Mouse (Mus musculus) urinary bladder, postnatal 36 days (tissue): Measurements from ENCODE around the gene Pip5k1b.

Experiments
- DNase-seq, 2 experiments: peaks; one replicate each; pipeline ENCODE4 v3.0.0; 2022; ENCODE audit warnings: low spot score in 2 of 2, mixed read lengths in 1 of 2

The Pip5k1b gene

DNA sequence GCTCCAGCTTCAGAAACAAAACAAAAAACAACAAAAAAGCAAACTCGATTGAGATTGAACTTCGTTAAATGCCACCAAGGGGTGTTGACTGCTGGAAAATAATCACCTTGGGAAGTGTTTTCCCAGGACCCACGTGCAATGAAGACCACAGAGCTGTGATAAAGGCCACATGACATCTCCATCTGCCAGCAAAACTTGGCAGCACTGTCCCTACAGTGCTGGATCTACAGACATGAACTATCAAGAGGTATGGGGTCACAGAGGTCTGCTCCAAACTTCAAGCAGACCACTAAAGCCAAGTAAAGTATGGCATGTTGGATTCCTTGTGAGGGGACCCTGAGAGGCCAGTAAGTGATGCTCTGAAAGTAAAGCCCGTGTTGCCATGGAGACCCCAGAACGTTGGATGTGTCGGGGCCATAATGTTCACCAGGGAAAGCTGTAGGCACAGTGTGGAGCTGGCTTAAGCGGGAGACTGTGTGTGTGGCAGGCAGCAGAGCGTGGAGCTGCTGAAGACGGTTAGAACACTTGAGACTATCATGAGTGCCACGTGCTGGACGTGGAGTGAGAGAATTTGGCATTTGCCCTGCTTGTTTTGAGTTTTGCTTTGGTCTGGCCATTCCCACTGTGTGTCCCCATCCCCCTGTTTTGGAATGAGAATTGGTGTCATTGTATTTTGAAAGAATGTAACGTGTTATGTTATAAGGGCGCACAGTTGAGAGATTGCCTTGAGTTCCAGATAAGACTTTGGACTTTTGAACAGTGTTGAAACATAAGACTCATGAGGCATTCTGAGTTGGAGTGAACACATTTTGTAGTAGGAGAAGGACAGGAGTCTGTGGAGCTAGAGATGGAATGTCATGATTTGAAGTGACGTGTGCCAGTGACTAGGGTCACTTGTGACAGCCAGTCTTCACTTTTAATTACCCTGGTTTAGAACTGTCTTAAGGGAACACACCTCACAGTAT is 12.0 kb downstream of the Pip5k1b start:
- DNase-seq, result no peak

DNA sequence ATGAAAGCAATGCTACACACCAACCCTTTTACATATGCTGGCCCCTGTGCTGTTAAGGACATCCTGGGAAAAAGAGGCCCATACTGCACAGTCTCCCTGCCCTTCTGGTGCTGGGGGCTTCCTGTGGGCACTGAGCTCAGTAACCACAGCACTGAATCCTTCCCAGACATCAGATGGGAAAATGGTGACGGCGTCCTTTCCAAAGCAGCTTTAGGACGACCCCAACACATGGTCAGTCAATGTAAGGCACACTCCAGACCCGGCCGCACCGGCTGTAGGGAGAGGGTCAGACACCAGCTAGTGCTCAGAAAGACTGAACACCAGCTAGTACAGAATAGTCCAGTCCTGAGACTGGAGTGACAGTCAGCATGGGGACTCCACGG is 13.4 kb downstream of the Pip5k1b start:
- no peak for DNase-seq

DNA sequence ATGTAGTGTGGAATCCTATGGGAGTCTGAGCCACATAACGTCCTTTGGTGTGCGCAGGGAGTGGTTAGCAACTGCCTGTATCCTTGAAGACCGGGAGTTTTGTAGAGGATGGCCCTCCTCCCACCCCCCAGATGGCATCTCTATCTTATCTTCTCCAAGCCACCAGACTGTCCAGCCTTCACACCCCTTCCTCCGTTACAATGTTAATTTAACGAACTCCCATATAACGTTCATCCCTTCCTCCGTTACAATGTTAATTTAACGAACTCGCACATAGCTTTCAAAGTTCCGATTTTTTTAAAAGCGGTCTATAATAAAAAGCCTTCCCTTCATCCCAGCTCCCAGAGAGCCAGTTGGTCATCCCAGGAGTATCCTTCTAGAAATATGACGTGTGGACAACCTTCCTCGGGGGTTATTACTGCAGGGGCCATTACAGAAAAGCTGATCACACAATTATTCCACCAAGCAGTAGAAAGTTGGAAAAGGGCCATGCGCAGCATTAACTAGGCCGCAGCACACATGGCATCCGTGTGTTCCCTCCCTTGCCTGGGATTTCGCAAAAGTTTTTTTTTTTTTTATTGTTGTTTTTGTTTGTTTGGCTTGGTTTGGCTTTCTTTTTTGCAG is 13.9 kb downstream of the Pip5k1b start:
- no peak for DNase-seq

DNA sequence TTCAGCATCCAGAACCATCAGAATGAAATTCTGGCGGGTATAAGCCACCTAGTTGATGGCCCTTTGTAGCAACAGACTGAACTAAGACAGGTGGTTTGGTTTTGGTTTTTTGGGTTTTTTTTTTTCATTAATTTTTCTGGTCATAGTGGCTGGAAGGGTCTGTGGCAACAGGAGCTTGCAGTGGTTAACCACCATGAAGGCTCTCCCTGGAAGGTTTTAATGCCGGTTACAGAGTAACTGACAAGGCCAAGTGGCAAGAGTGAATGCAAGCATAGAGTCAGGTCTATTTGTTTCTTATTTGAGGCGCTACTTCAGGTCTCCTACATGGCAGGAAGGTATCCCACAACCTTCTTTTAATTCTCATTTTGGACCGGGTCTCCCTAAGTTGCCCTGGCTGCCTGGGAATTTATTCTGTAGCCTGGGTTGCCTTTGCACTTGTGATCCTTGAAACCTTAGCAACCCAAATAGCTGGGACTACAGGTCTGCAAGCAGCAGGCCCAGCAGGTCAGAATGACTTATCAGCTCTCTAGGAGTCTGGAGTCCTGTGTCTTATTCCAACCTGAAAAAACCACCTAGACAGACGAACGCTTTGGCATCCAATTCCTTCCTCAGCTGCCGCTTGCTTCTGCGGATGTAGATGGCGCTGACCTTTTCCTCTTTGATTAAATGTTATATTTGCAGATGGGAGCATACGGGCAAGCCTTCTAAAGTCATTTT is 14.6 kb downstream of the Pip5k1b start:
- no peak for DNase-seq

DNA sequence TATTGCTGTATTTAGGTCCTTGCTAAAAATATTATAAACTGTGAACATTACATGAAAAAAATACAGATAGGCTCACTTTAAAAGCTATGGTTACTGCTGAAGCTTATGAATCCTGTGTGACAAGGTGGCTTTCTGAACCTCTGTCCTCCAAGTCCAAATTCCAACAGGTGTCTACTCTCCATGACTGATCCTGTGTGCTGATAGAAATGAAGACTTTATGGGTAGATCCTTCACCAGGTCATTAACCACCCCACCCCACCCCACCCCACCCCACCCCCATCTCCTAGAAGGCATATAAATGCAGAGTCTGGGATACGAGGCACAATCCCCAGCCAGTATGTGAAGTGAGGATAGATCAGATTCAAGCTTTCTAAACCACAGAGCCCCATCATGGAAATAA is 16.6 kb downstream of the Pip5k1b start:
- no peak for DNase-seq

DNA sequence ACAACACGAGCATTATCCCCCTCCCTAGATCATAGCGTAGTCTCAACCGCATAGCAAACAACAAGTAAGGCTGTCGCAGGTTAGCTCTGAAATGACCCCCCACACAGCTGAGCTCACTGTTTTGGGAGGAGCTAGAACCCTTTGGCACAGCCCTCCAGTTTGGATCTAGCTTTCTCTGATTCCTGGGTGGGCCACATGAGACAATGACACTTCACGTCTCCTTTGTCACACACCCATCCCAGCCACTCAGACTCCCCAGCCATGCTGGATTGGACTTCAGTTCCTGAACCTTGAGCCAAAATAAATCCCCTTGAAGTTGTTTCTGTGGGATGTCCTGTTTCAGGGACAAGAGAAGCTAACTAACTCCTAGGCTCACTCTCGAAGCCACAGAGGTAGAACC is 17.5 kb downstream of the Pip5k1b start:
- no peak for DNase-seq

DNA sequence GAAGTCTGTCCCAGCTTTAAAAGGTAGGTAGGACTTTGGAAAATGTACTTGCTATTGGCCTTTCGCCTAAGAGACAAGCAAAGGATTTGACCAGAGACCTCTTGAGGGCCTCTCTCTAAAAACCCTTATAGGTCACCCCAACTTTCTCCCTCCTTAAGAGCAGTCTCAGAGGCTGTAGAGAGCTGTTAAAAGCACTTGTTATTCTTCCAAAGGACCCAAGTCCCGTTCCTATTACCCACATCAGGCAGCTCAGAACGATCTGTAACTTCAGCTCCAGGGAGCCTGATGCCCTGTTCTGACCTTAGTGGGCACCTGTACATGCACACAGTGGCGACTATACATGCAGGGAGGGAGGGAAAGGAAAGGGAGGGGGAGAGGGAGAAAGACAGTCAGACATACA is 18.0 kb downstream of the Pip5k1b start:
- no peak for DNase-seq

DNA sequence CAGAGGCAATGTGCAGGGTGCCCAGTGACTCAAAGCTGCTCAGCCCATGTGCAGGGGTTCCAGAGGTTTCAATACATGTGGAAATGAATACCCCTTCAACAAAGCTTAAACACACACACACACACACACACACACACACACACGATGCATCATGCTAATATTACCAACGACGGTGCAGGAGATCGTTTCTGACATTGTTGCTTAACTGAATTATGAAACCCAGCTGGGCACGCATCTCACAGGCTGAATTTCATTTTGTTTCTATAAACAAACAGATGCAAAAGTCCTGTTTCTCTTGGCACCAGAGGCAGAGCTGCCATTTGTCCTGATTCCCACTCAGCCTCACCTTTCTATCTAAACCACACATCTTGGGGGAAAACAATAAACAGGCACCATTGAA is 18.8 kb downstream of the Pip5k1b start:
- DNase-seq, result no peak

DNA sequence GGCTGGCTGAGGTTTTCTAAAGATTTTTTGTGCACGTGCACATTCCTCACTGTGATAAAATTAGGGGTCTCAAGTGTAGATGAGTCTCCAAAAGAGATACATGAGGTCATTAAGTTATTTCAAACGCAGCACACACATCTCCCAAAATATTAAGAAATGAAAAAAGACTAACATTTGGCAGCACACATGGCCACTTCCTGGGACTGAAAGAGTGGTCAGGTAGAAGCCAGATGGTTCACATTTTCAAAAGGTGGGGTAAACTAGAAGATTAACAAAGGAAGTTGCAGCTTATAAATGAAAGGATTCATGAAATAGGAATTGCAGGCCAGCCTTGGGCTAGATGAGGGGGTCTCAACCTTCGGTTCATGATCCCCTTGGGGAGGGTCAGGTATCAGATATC is 19.4 kb downstream of the Pip5k1b start:
- no peak for DNase-seq

DNA sequence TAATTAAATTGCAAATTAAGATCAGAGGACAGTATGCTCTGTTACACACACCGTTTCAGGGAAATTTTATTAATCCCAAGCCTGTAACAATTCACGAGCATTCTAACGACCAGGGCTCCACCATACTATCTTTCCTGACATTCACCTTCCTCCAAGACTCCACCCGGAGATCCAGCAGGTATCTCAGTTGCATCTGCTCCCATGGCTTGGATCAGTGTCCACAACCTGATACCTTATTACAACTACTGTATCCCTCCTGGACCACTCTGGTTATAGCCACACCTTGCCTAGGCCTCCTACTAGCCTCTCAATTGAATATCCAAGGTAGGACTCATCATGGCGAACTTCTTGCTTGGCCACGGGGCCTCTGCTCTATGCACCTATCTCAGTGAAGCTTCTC is 20.5 kb downstream of the Pip5k1b start:
- DNase-seq, result no peak

DNA sequence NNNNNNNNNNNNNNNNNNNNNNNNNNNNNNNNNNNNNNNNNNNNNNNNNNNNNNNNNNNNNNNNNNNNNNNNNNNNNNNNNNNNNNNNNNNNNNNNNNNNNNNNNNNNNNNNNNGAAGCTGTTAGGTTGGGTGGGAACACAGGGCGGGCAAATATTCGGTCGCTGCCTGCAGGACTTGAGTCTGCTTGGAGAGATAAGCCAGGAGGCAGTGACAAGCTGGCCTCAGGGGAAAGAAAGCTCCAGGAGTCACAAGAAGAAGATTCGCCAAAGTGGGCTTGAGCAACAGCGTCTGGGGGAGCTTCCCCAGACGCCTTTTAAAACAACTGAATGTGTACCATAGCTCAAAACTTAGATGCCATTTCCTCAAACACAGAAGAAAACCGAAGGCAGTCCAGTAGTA is 20.9 kb downstream of the Pip5k1b start:
- no peak for DNase-seq

DNA sequence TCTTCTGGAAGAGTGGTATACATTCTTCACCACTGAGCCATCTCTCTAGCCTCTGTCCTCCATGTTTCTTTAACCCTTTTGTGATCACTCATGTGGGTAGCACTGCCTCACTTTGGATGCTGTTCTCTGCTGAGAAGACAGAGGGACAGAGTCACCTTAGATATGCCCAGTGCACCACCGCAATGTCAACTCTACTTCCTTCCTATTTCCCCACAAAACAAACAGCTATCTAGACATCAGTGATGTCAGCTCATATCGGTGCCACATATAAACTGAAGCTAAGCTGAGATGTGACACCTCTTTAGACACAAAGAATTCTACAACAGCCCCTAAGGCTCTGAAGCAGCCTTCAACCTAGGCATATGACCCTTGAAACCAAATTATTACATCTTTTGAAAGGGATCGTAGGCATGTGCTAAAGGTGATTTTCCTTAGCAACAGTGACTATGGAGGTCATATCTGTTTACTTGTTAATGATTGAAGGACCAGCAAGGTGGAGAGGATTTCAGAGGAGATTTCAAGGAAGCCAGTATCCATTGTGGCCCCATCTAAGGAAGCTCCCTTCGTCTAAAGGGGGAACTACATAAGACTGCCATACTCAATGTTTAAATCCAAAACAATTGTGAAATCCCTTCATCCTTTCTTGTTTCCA is 26.6 kb downstream of the Pip5k1b start:
- no peak for DNase-seq

DNA sequence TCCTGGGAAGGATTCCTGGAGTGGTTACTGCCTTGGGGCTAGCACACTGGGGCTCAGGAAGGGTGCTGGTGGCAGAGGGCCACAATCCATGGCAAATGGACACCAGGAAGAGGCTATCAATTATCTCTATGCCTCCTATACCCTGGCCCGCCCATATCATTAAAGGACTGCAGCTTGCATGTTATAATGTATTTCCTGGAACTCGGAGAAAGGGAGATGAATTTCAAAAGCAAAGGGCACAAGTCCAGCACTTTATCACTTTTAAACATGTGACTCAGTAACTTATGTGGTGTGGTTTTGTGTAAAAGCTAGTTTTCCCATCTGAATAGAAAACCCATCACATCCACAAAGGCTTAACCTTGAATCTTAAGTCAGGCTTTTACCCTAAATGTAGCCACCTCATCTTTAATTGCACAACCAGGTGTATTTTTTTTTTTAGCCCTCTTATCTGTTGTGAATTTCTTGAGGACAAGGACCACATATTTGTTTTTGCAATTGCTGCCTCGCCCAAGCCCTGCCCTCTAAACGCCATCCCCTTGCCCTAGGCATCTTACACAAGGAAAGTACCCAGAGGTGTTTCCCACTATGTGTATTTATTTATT is 27.4 kb downstream of the Pip5k1b start:
- no peak for DNase-seq

DNA sequence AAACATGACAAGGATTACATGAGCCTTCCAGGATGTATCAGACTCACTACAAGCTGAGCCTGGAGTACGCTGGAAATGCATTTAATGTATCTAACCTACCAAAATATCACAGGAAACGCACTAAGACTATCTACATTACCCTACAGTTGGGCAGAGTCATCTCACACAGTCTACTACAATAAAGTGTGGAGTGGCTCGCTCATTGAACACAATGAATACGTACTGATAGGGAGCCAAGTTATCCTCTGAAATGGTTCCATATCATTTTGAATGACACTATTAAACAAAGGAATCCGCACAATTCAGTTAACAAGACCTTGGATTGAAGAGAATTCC is 28.1 kb downstream of the Pip5k1b start:
- DNase-seq, result no peak

DNA sequence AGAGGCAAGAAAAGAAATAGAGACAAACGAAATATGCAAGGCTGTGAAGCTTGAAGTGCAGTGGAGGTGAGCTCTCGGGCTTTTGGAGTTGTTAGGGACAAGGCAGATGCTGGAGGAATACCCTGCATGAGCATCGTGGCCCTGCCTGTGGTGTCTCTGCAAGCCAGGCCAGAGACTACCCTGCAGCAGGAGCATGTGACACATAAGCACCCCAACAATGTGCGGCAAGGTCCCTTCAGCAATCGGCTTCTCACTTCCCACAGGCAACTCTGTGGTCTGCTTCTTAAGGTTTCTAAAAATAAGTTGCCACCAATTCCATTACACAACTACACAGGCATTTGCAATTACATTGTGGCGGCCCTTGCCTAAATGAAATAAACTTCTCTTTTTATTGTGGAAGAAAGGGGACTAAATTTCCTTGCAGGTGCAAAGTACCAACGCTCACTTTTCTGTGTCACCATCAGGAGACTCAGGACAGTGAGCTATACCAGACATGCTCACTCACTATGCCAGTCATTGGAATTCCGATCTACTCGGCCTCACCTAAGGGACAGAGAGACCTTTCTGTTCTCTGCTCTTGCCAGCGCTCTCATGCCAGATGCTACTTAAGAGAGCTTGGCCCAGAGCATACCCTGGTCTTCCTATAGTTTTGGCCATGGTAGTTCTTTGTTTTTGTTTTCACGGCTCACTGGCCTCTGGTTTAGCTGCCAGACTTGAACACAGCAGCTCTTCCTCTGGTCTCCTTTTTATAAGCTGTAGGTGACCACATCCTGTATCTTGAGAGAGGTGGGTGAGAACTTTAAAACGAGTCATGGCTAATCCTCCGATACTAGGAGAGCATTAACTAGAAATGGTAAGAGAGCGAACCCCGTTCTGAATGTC is 28.7 kb downstream of the Pip5k1b start:
- no peak for DNase-seq

DNA sequence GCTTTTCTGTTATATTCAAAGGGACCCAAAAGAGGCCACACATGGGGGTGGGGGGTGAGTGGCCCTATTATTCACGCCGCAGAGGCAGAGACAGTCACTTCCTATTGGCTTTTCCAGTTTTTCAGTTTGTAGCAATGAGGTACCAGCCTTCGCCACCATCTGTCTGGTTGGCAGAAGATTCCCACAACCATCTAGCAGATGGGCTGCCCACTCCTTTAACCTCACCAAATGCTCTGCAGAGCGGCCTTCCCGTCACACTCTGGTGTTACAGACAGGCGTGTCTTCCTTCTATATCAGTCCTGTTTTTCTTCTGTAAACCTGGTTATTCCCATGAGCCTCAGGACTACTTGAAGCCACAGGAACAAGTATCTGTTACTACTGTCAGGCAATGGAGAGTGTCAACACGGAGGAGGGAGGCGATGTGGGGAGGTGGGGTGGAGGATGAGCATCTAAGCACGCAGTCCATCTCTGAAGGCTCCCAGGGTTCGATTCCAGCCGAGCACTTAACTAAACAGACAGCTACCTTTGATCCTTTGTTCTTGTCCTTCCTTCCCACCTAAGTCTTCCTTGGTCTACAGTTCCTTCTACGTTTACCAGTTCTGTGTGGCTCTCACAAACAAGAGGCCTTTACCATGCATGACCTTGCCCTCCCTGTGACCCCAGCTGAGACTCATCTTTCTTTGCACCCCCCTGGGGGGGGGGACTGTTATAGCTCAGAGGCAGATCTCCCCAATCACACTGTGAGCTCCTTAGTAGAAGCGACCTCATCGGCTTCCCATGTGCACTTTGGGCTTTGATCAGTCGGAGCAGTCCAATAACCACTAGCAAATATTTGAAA is 32.0 kb downstream of the Pip5k1b start:
- no peak for DNase-seq

DNA sequence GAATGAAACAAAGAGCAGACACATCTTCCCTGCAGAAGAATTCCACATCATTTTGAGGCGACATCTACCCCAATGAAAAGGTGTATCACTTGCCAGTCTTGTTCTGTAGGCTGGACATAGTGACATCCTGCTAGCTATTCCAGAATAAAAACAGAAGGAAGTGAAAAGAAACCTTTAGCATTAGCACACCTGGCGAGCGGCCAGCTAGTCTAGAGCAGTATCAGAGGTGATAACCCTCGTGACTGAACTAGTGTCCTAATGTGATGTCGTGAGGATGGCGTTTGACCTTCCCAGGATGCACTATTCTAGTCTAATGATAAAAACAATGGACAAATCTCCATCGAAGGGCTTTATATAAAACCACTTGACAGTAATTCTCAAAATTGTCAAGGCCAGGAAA is 33.7 kb downstream of the Pip5k1b start:
- DNase-seq, result no peak

DNA sequence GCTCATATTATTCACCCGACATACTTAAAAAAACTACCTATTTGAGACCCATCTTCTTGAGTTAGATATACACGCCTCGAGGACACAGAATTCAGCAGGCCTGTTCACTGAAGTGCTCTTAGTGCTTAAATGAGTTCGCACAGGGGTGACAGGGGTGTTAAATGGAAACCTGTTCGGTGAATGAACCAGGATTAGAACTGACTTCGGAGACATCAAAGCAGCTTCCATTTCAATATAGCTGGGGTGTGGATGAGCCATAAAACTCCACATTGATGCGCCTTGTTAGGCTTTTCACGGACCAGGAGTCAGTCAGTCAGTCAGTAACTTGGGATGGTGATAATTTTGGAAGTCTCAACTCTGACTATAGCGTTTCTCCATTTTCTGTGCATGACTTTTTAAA is 34.5 kb downstream of the Pip5k1b start:
- DNase-seq, result no peak

DNA sequence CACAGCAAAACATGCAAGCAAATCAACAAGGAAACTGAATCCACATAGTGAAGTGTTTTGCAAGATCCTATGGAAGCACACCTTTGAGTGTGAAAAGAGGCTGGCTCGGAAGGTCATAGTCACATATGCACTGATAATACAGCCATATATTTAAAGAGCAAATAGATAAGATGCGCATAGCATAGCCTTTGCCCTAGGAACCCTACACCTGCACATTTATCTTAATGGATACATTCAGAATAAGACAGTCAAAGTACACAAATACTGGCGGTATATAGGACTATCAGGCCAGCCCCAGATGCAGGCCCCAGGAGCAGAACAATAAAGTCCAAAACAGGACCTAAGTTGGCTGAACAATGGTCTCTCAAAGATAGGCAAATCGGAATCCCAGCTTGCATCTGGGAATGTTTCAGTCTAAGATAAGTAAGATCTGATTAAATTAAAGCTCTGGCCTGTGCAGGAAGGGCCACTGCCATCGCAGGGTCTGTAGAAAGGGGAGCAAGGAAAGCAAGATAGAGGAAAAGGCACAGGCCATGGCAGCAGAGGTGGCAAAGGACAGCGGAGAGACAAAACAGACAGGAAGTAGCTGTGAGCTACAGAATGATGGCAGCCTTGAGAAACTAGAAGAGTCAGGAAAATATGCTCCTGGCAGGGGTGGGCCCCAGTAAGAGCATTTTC is 35.8 kb downstream of the Pip5k1b start:
- DNase-seq, result no peak
